Mouse (Mus musculus): Measurements from ENCODE around the gene Gm10277. TPM values are rescaled to one million over a fixed set of nuclear protein-coding genes. Genes with fewer than 3 reads are reported as not detected.
"Not testable (repeated sequence)": the region's sequence is repeated elsewhere in the genome, so short reads cannot be mapped to it uniquely, and the experiment has no call there.

Gene Gm10277
- polyA plus RNA-seq, 1 experiment from 2014 or later = 0.34 TPM

GRCm38 (mm10) chr11:77762783-77763672 lies 24.5 kb downstream of the Gm10277 start, which contains the start of gene Myo18a:
Gene Myo18a, plus strand, starts transcription at chr11:77763246.
- DNase-seq (ENCODE audit: low spot score) = peak; percentile 87
- TF ChIP-seq CTCF (IDR thresholded peaks at IDR 0.05; ENCODE audit: low read depth) = peak; percentile 67
- Histone ChIP-seq H3K9ac (ENCODE audit: low read depth, low read length) (peak within 1 kb of the TSS; percentile 81), H3K4me3 (replicated peaks; ENCODE audit: low read depth, low read length) (peak within 1 kb of the TSS; percentile 64), H3K36me3 (ENCODE audit: insufficient read depth, low read length) (no peaks in the 10 kb centered on the region), H3K27ac (peak within 1 kb of the TSS; percentile 88), H3K27me3 (ENCODE audit: insufficient read depth, low read length) (no peaks in the 10 kb centered on the region), H3K4me1 (replicated peaks; ENCODE audit: insufficient read depth, low read length) (peaks cover 35% of the 10 kb centered on the region), H3K4me2 (ENCODE audit: low read length) (peak within 1 kb of the TSS; percentile 84), H3K9me3 (replicated peaks; ENCODE audit: low read length) (no peaks in the 10 kb centered on the region)
- peak; percentile 72 for ATAC-seq (replicated peaks; ENCODE audit: low FRiP score, low read depth)
- WGBS = 2% methylated on average over 77 of the region's 79 CpGs

DNA sequence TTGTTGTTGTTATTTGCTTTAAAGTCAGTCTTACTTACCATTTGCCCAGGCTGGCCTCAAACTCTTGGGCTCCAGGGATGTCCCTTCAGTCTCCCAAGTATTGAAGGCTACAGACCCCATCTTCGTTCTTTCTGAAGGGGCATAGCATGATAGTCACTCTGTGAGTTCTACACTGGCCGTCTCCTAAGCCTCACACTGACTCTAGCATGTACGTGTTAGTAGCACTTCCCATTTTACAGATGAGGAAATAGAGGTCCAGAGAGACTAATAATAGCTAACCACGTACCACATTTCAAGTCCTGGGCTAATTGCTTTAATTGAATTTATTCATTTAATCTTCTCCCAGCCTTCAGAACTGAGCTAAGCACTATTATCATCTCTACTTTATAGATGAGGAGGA lies 27.5 kb downstream of the Gm10277 start:
- Histone ChIP-seq H3K4me3 (replicated peaks; ENCODE audit: low read depth, low read length) (no peak overlapping the region), H3K27me3 (ENCODE audit: insufficient read depth, low read length) (no peaks in the 10 kb centered on the region)

DNA sequence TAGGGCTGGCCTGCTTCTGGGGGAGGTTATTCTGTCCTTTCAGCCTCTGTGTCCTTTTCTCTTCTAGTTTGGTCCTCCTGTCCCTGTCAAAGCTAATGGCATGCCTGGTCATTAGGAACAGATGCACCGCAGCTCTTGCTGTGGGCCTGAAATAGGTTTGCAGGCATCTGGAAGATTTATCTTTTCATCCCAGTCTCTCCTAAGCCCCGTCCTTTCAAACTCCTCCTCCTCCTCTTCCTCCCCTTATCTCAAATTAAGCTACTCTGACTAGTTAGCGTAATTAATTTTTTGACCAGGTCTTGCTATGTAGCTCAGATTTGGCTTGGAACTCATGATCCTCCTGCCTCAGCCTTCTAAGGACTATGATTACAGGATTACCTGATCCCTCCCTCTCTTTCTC lies 34.1 kb downstream of the Gm10277 start:
- Histone ChIP-seq H3K9me3 (replicated peaks; ENCODE audit: low read length) (no peaks in the 10 kb centered on the region), H3K27me3 (ENCODE audit: insufficient read depth, low read length) (no peaks in the 10 kb centered on the region), H3K27ac (no peak overlapping the region), H3K4me2 (ENCODE audit: low read length) (no peak overlapping the region), H3K9ac (ENCODE audit: low read depth, low read length) (no peak overlapping the region), H3K36me3 (ENCODE audit: insufficient read depth, low read length) (no peaks in the 10 kb centered on the region), H3K4me1 (replicated peaks; ENCODE audit: insufficient read depth, low read length) (no peaks in the 10 kb centered on the region), H3K4me3 (replicated peaks; ENCODE audit: low read depth, low read length) (no peak overlapping the region)
- ATAC-seq (replicated peaks; ENCODE audit: low FRiP score, low read depth) (no peak), DNase-seq (ENCODE audit: low spot score) (no peak)
- 66% methylated on average over 3 of the region's 3 CpGs for WGBS
- no peak for TF ChIP-seq CTCF (IDR thresholded peaks at IDR 0.05; ENCODE audit: low read depth)

More for the DNA sequence above, 27.5 kb downstream of the Gm10277 start:
- Histone ChIP-seq H3K27ac (no peak overlapping the region), H3K9ac (ENCODE audit: low read depth, low read length) (no peak overlapping the region), H3K36me3 (ENCODE audit: insufficient read depth, low read length) (no peaks in the 10 kb centered on the region), H3K4me2 (ENCODE audit: low read length) (no peak overlapping the region), H3K4me1 (replicated peaks; ENCODE audit: insufficient read depth, low read length) (peaks cover 16% of the 10 kb centered on the region), H3K9me3 (replicated peaks; ENCODE audit: low read length) (no peaks in the 10 kb centered on the region)
- DNase-seq (ENCODE audit: low spot score) (no peak), ATAC-seq (replicated peaks; ENCODE audit: low FRiP score, low read depth) (no peak)
- 85% methylated on average over 4 of the region's 4 CpGs for WGBS
- no peak for TF ChIP-seq CTCF (IDR thresholded peaks at IDR 0.05; ENCODE audit: low read depth)

DNA sequence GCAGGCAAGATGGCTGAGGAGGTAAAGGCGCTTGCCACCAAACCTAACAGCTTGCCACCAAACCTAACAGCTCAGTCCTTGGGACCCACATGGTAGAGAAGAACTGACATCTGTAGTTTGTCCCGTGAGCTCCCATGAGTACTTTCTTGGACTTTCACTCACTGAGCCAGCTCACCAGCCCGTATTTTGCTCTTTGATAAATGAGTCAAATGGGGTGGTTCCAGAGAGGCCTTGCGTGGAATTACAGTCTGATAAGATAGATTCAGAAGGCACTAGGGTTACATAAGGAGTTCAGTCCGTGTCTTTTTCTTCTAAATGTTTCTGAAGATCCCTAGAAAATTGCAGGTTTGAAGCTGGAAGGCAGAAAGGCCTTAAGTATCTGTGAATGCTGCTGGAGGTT lies 35.0 kb downstream of the Gm10277 start:
- no peak for TF ChIP-seq CTCF (IDR thresholded peaks at IDR 0.05; ENCODE audit: low read depth)
- no peaks in the 10 kb centered on the region for H3K27me3 ChIP-seq (ENCODE audit: insufficient read depth, low read length)
- DNase-seq (ENCODE audit: low spot score) = no peak

GRCm38 (mm10) chr11:77748996-77749395 lies 38.6 kb downstream of the Gm10277 start:
- Histone ChIP-seq H3K27ac (no peak overlapping the region), H3K4me1 (replicated peaks; ENCODE audit: insufficient read depth, low read length) (no peaks in the 10 kb centered on the region), H3K4me3 (replicated peaks; ENCODE audit: low read depth, low read length) (no peak overlapping the region), H3K36me3 (ENCODE audit: insufficient read depth, low read length) (no peaks in the 10 kb centered on the region), H3K9me3 (replicated peaks; ENCODE audit: low read length) (no peaks in the 10 kb centered on the region), H3K9ac (ENCODE audit: low read depth, low read length) (no peak overlapping the region), H3K4me2 (ENCODE audit: low read length) (no peak overlapping the region), H3K27me3 (ENCODE audit: insufficient read depth, low read length) (no peaks in the 10 kb centered on the region)
- ATAC-seq (replicated peaks; ENCODE audit: low FRiP score, low read depth) (no peak), DNase-seq (ENCODE audit: low spot score) (no peak)
- no peak for TF ChIP-seq CTCF (IDR thresholded peaks at IDR 0.05; ENCODE audit: low read depth)
- WGBS = 87% methylated on average over 5 of the region's 5 CpGs

More for the DNA sequence above, 35.0 kb downstream of the Gm10277 start:
- ATAC-seq (replicated peaks; ENCODE audit: low FRiP score, low read depth) = no peak
- 78% methylated on average over 5 of the region's 5 CpGs for WGBS
- H3K36me3 ChIP-seq (ENCODE audit: insufficient read depth, low read length) = no peaks in the 10 kb centered on the region
- H3K27ac ChIP-seq = no peak overlapping the region
- H3K9me3 ChIP-seq (replicated peaks; ENCODE audit: low read length) = no peaks in the 10 kb centered on the region
- H3K9ac ChIP-seq (ENCODE audit: low read depth, low read length) = no peak overlapping the region
- no peak overlapping the region for H3K4me3 ChIP-seq (replicated peaks; ENCODE audit: low read depth, low read length)
- H3K4me2 ChIP-seq (ENCODE audit: low read length) = no peak overlapping the region
- H3K4me1 ChIP-seq (replicated peaks; ENCODE audit: insufficient read depth, low read length) = no peaks in the 10 kb centered on the region

DNA sequence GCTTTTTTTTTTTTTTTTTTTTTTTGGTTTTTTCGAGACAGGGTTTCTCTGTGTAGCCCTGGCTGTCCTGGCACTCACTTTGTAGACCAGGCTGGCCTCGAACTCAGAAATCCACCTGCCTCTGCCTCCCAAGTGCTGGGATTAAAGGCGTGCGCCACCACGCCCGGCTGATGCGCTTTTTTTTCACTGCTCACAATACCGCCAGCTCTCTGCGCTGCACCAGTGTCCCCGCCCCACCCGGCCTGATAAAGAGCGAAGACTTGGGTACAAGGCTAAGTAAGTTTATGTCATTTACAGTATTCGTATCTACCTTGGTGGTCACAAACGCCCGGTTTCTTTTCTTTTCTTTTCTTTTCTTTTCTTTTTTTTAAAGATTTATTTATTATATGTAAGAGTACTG lies 40.4 kb downstream of the Gm10277 start:
- WGBS = 96% methylated on average over 13 of the region's 15 CpGs
- H3K27me3 ChIP-seq (ENCODE audit: insufficient read depth, low read length); H3K4me3 ChIP-seq (replicated peaks; ENCODE audit: low read depth, low read length); H3K4me1 ChIP-seq (replicated peaks; ENCODE audit: insufficient read depth, low read length); H3K9ac ChIP-seq (ENCODE audit: low read depth, low read length); H3K27ac ChIP-seq; H3K9me3 ChIP-seq (replicated peaks; ENCODE audit: low read length); ATAC-seq (replicated peaks; ENCODE audit: low FRiP score, low read depth); H3K4me2 ChIP-seq (ENCODE audit: low read length); DNase-seq (ENCODE audit: low spot score); H3K36me3 ChIP-seq (ENCODE audit: insufficient read depth, low read length): not testable (repeated sequence)

Measured in kidney, postnatal 0 days (tissue).